Mouse (Mus musculus) CH12.LX (cell line): Measurements from ENCODE around the gene Dnaja1. TPM values are rescaled to one million over a fixed set of nuclear protein-coding genes. Genes with fewer than 3 reads are reported as not detected.
A peak's percentile ranks its signal among the peaks of the same experiment; 100 is the strongest.

Source experiments
- DNase-seq: peaks from one replicate; pipeline ENCODE4 v3.0.0-alpha.2; 2013; ENCODE audit errors: extremely low read depth
- H3K27ac ChIP-seq: 2 replicates; pipeline ENCODE4 v1.5.1; 2012; ENCODE audit warnings: low read depth, mild to moderate bottlenecking, control low read depth, moderate library complexity; ENCODE audit not compliant: insufficient read depth
- H3K27me3 ChIP-seq: replicated peaks from 2 replicates; pipeline ENCODE3; 2012; ENCODE audit warnings: inconsistent platforms
- H3K36me3 ChIP-seq, 2 experiments: replicated peaks in 1 of 2; 2 replicates each; pipeline versions ENCODE3 to v1.6.1; 2012; ENCODE audit warnings: inconsistent platforms in 1 of 2, low read length in 1 of 2, mild to moderate bottlenecking in 1 of 2, mixed read lengths in 1 of 2, moderate library complexity in 1 of 2; ENCODE audit not compliant: control insufficient read depth in 1 of 2, insufficient read depth in 1 of 2
- H3K4me1 ChIP-seq, 2 experiments: 2 replicates each; pipeline ENCODE4 v1.6.1; 2012; ENCODE audit warnings: inconsistent platforms in 1 of 2, moderate library complexity in 1 of 2; ENCODE audit not compliant: insufficient read depth in 2 of 2, control insufficient read depth in 1 of 2
- H3K4me2 ChIP-seq: 2 replicates; pipeline ENCODE4 v1.6.1; 2012; ENCODE audit warnings: low read depth, mild to moderate bottlenecking, control low read depth; ENCODE audit not compliant: poor library complexity, insufficient read depth, severe bottlenecking
- H3K4me3 ChIP-seq, 3 experiments: fragments of 150-350 bp in 1 of 3; sonication (generic) in 1 of 3; replicated peaks in 1 of 3; 2 replicates each; pipeline versions ENCODE3 to v1.5.1; 2011 to 2012; ENCODE audit warnings: low read depth in 2 of 3, low read length in 2 of 3, mild to moderate bottlenecking in 2 of 3, moderate library complexity in 2 of 3, control low read depth in 1 of 3, improper control_type of control experiment in 1 of 3, inconsistent platforms in 1 of 3, mixed read lengths in 1 of 3; ENCODE audit not compliant: poor library complexity in 1 of 3
- H3K79me2 ChIP-seq: replicated peaks from 2 replicates; pipeline ENCODE4 v1.6.1; 2012; ENCODE audit warnings: mild to moderate bottlenecking, moderate library complexity; ENCODE audit not compliant: control insufficient read depth, poor library complexity, insufficient read depth, severe bottlenecking; ENCODE audit errors: extremely low read depth
- H3K9ac ChIP-seq: 2 replicates; pipeline ENCODE4 v1.6.1; 2012; ENCODE audit warnings: low read depth, mild to moderate bottlenecking, control low read depth, moderate library complexity; ENCODE audit not compliant: insufficient read depth
- H3K9me3 ChIP-seq: replicated peaks from 2 replicates; pipeline ENCODE3; 2012; ENCODE audit warnings: low read length, inconsistent platforms, mixed read lengths
- BHLHE40 ChIP-seq: IDR thresholded peaks from 2 replicates; pipeline ENCODE4 v1.6.1; 2011; ENCODE audit warnings: mild to moderate bottlenecking, low read depth, low read length, improper control_type of control experiment
- CHD1 ChIP-seq: IDR thresholded peaks from 2 replicates; pipeline ENCODE4 v1.6.1; 2012; ENCODE audit warnings: low read depth, low read length, improper control_type of control experiment, inconsistent platforms
- CHD2 ChIP-seq: IDR thresholded peaks from 2 replicates; pipeline ENCODE4 v1.6.1; 2011; ENCODE audit warnings: low read length, improper control_type of control experiment
- ELF1 ChIP-seq: IDR thresholded peaks from 2 replicates; pipeline ENCODE4 v1.6.1; 2014; ENCODE audit warnings: low read depth, mild to moderate bottlenecking, inconsistent platforms, low read length, improper control_type of control experiment
- EP300 ChIP-seq: IDR thresholded peaks from 2 replicates; pipeline ENCODE4 v1.6.1; 2011; ENCODE audit warnings: low read length, improper control_type of control experiment
- GABPA ChIP-seq: IDR thresholded peaks from 2 replicates; pipeline ENCODE4 v1.6.1; 2012; ENCODE audit warnings: low read depth, low read length, improper control_type of control experiment, inconsistent platforms; ENCODE audit not compliant: insufficient replicate concordance
- HCFC1 ChIP-seq: IDR thresholded peaks from 2 replicates; pipeline ENCODE4 v1.6.1; 2012; ENCODE audit warnings: low read depth, mild to moderate bottlenecking, inconsistent platforms, low read length, improper control_type of control experiment
- JUN ChIP-seq: IDR thresholded peaks from 2 replicates; pipeline ENCODE4 v1.6.1; 2011; ENCODE audit warnings: low read depth, mild to moderate bottlenecking, low read length, improper control_type of control experiment, moderate library complexity; ENCODE audit not compliant: insufficient read depth
- JUND ChIP-seq: conservative IDR thresholded peaks from 2 replicates; pipeline ENCODE4 v1.6.1; 2011; ENCODE audit warnings: low read depth, low read length, improper control_type of control experiment
- KAT2A ChIP-seq: IDR thresholded peaks from 2 replicates; pipeline ENCODE4 v1.6.1; 2012; ENCODE audit warnings: low read length, improper control_type of control experiment, inconsistent platforms; ENCODE audit not compliant: insufficient replicate concordance
- MAX ChIP-seq: IDR thresholded peaks from 2 replicates; pipeline ENCODE4 v1.6.1; 2011; ENCODE audit warnings: low read length, improper control_type of control experiment
- MAZ ChIP-seq: IDR thresholded peaks from 2 replicates; pipeline ENCODE4 v1.6.1; 2012; ENCODE audit warnings: low read depth, mild to moderate bottlenecking, inconsistent platforms, low read length, improper control_type of control experiment, moderate library complexity
- MEF2A ChIP-seq: IDR thresholded peaks from 2 replicates; pipeline ENCODE4 v1.6.1; 2014; ENCODE audit warnings: low read depth, mild to moderate bottlenecking, inconsistent platforms, low read length, improper control_type of control experiment, borderline replicate concordance
- MXI1 ChIP-seq: IDR thresholded peaks from 2 replicates; pipeline ENCODE4 v1.6.1; 2011; ENCODE audit warnings: mild to moderate bottlenecking, low read depth, low read length, improper control_type of control experiment
- MYC ChIP-seq: IDR thresholded peaks from 2 replicates; pipeline ENCODE4 v1.6.1; 2011; ENCODE audit warnings: low read depth, mild to moderate bottlenecking, improper control_type of control experiment, low read length
- NELFE ChIP-seq: IDR thresholded peaks from 2 replicates; pipeline ENCODE4 v1.6.1; 2011; ENCODE audit warnings: low read depth, low read length, improper control_type of control experiment
- NRF1 ChIP-seq: IDR thresholded peaks from 2 replicates; pipeline ENCODE4 v1.6.1; 2014; ENCODE audit warnings: low read depth, mild to moderate bottlenecking, inconsistent platforms, low read length, improper control_type of control experiment, moderate library complexity
- PAX5 ChIP-seq: IDR thresholded peaks from 2 replicates; pipeline ENCODE4 v1.6.1; 2012; ENCODE audit warnings: low read length, inconsistent platforms, mixed read lengths
- POLR2A ChIP-seq: IDR thresholded peaks from 2 replicates; pipeline ENCODE4 v1.6.1; 2011; ENCODE audit warnings: low read depth, mild to moderate bottlenecking, improper control_type of control experiment, low read length
- POLR2AphosphoS2 ChIP-seq: IDR thresholded peaks from 2 replicates; pipeline ENCODE4 v1.6.1; 2011; ENCODE audit warnings: low read depth, low read length, improper control_type of control experiment
- RAD21 ChIP-seq: IDR thresholded peaks from 2 replicates; pipeline ENCODE4 v1.6.1; 2011; ENCODE audit warnings: low read depth, mild to moderate bottlenecking, low read length, improper control_type of control experiment, moderate library complexity
- SIN3A ChIP-seq: IDR thresholded peaks from 2 replicates; pipeline ENCODE4 v1.6.1; 2012; ENCODE audit warnings: low read length, improper control_type of control experiment, inconsistent platforms
- SMC3 ChIP-seq: IDR thresholded peaks from 2 replicates; pipeline ENCODE4 v1.6.1; 2011; ENCODE audit warnings: low read depth, low read length, improper control_type of control experiment
- TBP ChIP-seq: conservative IDR thresholded peaks from 2 replicates; pipeline ENCODE4 v1.6.1; 2011; ENCODE audit warnings: low read depth, low read length, improper control_type of control experiment
- UBTF ChIP-seq: IDR thresholded peaks from 2 replicates; pipeline ENCODE4 v1.6.1; 2012; ENCODE audit warnings: low read depth, mild to moderate bottlenecking, inconsistent platforms, low read length, improper control_type of control experiment, moderate library complexity
- USF1 ChIP-seq: IDR thresholded peaks from 2 replicates; pipeline ENCODE4 v1.6.1; 2014; ENCODE audit warnings: low read depth, mild to moderate bottlenecking, inconsistent platforms, low read length, improper control_type of control experiment
- ZC3H11A ChIP-seq: IDR thresholded peaks from 2 replicates; pipeline ENCODE4 v1.6.1; 2012; ENCODE audit warnings: low read depth, mild to moderate bottlenecking, inconsistent platforms, low read length, improper control_type of control experiment
- ZKSCAN1 ChIP-seq: IDR thresholded peaks from 2 replicates; pipeline ENCODE4 v1.6.1; 2012; ENCODE audit warnings: low read depth, inconsistent platforms, low read length, improper control_type of control experiment, borderline replicate concordance
- dilution Hi-C: fragments of 300-500 bp; cut with MboI; formaldehyde crosslinking; loops from 2 replicates; pipeline ENCODE4 v1.14.3; 2020; ENCODE audit warnings: low sequenced_read_pairs; ENCODE audit not compliant: extremely low pct_unique_long_range_greater_than_20kb, extremely low pct_ligation_motif_present
- in situ Hi-C: fragments of 300-500 bp; cut with MboI; formaldehyde crosslinking; loops from 3 replicates; pipeline ENCODE4 v1.14.3; 2019; ENCODE audit warnings: low sequenced_read_pairs, low pct_ligation_motif_present, low pct_unique_long_range_greater_than_20kb, mixed read lengths
- polyA plus RNA-seq: library from polyadenylated mRNA; unstranded; fragments of >175 nt; gene quantifications from 2 replicates; pipeline ENCODE4 v1.2.1, GENCODE M21; 2012; ENCODE audit warnings: low read depth; ENCODE audit not compliant: insufficient read length
- total RNA-seq, 2 experiments: library from RNA; depleted of rRNA; stranded (reverse); fragments of 300-350 nt in 1 of 2; fragments of >200 nt in 1 of 2; gene quantifications; 2 replicates each; pipeline ENCODE4 v1.2.3; 2012 to 2014

The Dnaja1 gene
- total and polyA plus RNA-seq, 3 experiments = 67.9 to 485 (median 117) TPM

- Histone ChIP-seq H3K36me3 (peaks cover 8 to 19% of the 10 kb centered on the region in 2 experiments), H3K4me3 (no peak overlapping the region), H3K9me3 (no peaks in the 10 kb centered on the region), H3K27ac (no peak overlapping the region), H3K79me2 (peaks cover 28% of the 10 kb centered on the region), H3K27me3 (no peaks in the 10 kb centered on the region), H3K4me1 (peaks cover 5 to 28% of the 10 kb centered on the region in 2 experiments; a peak in 3 of 4 replicates), H3K4me2 (peak overlapping the region; percentile 84), H3K9ac (peak overlapping the region; percentile 91; the same call in 1 of the 2 replicates)
- in situ Hi-C loops (no loop called here), dilution Hi-C loops (no loop called here)
- TF ChIP-seq NRF1 = no peak
- TF ChIP-seq SIN3A = no peak
- TF ChIP-seq PAX5 = no peak
- TF ChIP-seq MEF2A = no peak
- TF ChIP-seq GABPA = no peak
- no peak for TF ChIP-seq MXI1
- TF ChIP-seq ZKSCAN1 = no peak
- no peak for TF ChIP-seq CHD1
- no peak for TF ChIP-seq RAD21
- TF ChIP-seq POLR2A = no peak
- no peak for TF ChIP-seq MYC
- no peak for TF ChIP-seq JUN
- no peak for TF ChIP-seq EP300
- TF ChIP-seq USF1 = no peak
- DNase-seq = no peak
Observed at GRCm38 (mm10) chr4:40720910-40721309, 1.0 kb upstream of the Dnaja1 start.

GRCm38 (mm10) chr4:40722687-40723460, 924 bp downstream of the Dnaja1 start:
- dilution Hi-C loops = no loop called here
- Histone ChIP-seq H3K4me1 (peaks cover 5 to 42% of the 10 kb centered on the region in 2 experiments; a peak in 3 of 4 replicates), H3K79me2 (peaks cover 42% of the 10 kb centered on the region), H3K9ac (peak overlapping the region; percentile 91), H3K36me3 (peaks cover 21 to 35% of the 10 kb centered on the region in 2 experiments), H3K27me3 (no peaks in the 10 kb centered on the region), H3K9me3 (no peaks in the 10 kb centered on the region), H3K27ac (peak overlapping the region; percentile 85), H3K4me2 (peak overlapping the region; percentile 94)
- DNase-seq = peak; percentile 81
- TF ChIP-seq BHLHE40 (no peak; the same call in 1 of the 2 replicates), GABPA (no peak), MAX (no peak; the same call in 1 of the 2 replicates), MYC (peak; percentile 52; the same call in 1 of the 2 replicates), CHD2 (0 out of 2 replicates have a peak, but pooled peaks have one; percentile 26), JUND (no peak), NELFE (no peak), POLR2AphosphoS2 (peak; percentile 8; the same call in 1 of the 2 replicates), TBP (peak; percentile 57; the same call in 1 of the 2 replicates), SIN3A (peak; percentile 86; the same call in 1 of the 2 replicates), EP300 (peak; percentile 39; the same call in 1 of the 2 replicates), CHD1 (peak; percentile 79; the same call in 1 of the 2 replicates), SMC3 (no peak), ELF1 (peak; percentile 79), ZKSCAN1 (no peak), MEF2A (no peak), MAZ (peak; percentile 23; the same call in 1 of the 2 replicates), HCFC1 (peak; percentile 28; the same call in 1 of the 2 replicates), KAT2A (0 out of 2 replicates have a peak, but pooled peaks have one; percentile 14), MXI1 (peak; percentile 68; the same call in 1 of the 2 replicates), ZC3H11A (no peak), PAX5 (no peak), NRF1 (peak; percentile 88), UBTF (peak; percentile 70; the same call in 1 of the 2 replicates)
- TF ChIP-seq, all 38 proteins: peak for 14
- peak overlapping the region; percentile 79 to 99 (median 95) for H3K4me3 ChIP-seq
- in situ Hi-C loops = no loop called here
